Mouse (Mus musculus) embryonic facial prominence, embryonic 11.5 days (tissue): ENCODE measurements around the gene Slc38a11. TPM values are rescaled to one million over a fixed set of nuclear protein-coding genes. Genes with fewer than 3 reads are reported as not detected.

Experiments used
- ATAC-seq: fragments of 200-750 bp; cut with Nextera tagmentation; replicated peaks from 2 replicates; pipeline ENCODE4 v1.8.0; 2017; ENCODE audit warnings: low read depth; ENCODE audit not compliant: insufficient number of reproducible peaks, low FRiP score, low TSS enrichment
- DNase-seq: peaks from one replicate; pipeline ENCODE4 v3.0.0-alpha.2; 2015; ENCODE audit warnings: low spot score
- H3K27ac ChIP-seq: fragments of 300-500 bp; sonication (generic); replicated peaks from 2 replicates; pipeline ENCODE4 v1.5.1; 2014; ENCODE audit warnings: mild to moderate bottlenecking, low read depth, low read length, control low read depth
- H3K27me3 ChIP-seq: fragments of 300-500 bp; sonication (generic); 2 replicates; pipeline ENCODE4 v1.6.1; 2014; ENCODE audit warnings: mild to moderate bottlenecking, low read length, moderate library complexity, mixed read lengths; ENCODE audit not compliant: control insufficient read depth, insufficient read depth
- H3K36me3 ChIP-seq: fragments of 300-500 bp; sonication (generic); replicated peaks from 2 replicates; pipeline ENCODE4 v1.6.1; 2014; ENCODE audit warnings: low read depth, mild to moderate bottlenecking, low read length, moderate library complexity, mixed read lengths; ENCODE audit not compliant: control insufficient read depth, insufficient read depth
- H3K4me1 ChIP-seq: fragments of 300-500 bp; sonication (generic); 2 replicates; pipeline ENCODE4 v1.6.1; 2014; ENCODE audit warnings: low read length, mixed read lengths; ENCODE audit not compliant: control insufficient read depth, insufficient read depth
- H3K4me2 ChIP-seq: fragments of 300-500 bp; sonication (generic); 2 replicates; pipeline ENCODE4 v1.6.1; 2014; ENCODE audit warnings: low read depth, mild to moderate bottlenecking, control low read depth, low read length, moderate library complexity
- H3K4me3 ChIP-seq: fragments of 300-500 bp; sonication (generic); 2 replicates; pipeline ENCODE4 v1.5.1; 2014; ENCODE audit warnings: low read depth, low read length, control low read depth
- H3K9ac ChIP-seq: fragments of 300-500 bp; sonication (generic); replicated peaks from 2 replicates; pipeline ENCODE4 v1.6.1; 2014; ENCODE audit warnings: mild to moderate bottlenecking, control low read depth, low read length
- H3K9me3 ChIP-seq: fragments of 300-500 bp; sonication (generic); replicated peaks from 2 replicates; pipeline ENCODE4 v1.6.1; 2016; ENCODE audit warnings: mild to moderate bottlenecking, low read length, inconsistent platforms, mixed read lengths; ENCODE audit not compliant: control insufficient read depth
- WGBS: fragments of 180-500 bp; shearing (Covaris S2); extraction: QIAGEN DNeasy Blood & Tissue Kit; methylation state at CpG from one replicate; pipeline ENCODE4 v1.1.7; 2014; 5-methylcytosine and 5-hydroxymethylcytosine counted together
- polyA plus RNA-seq: library from polyadenylated mRNA; unstranded; fragments of >200 nt; fragmentation: Nextera tagmentation; extraction: Ambion mirVana; gene quantifications from 2 replicates; pipeline ENCODE4 v1.2.1, GENCODE M21; 2014

Gene Slc38a11
- polyA plus RNA-seq, 1 experiment from 2014 or later, result not detected

- no peak overlapping the region for H3K4me2 ChIP-seq
- no peak overlapping the region for H3K27ac ChIP-seq
- WGBS, result 85% methylated on average over 6 of the region's 6 CpGs
- ATAC-seq, result no peak
- H3K9ac ChIP-seq, result no peak overlapping the region
- DNase-seq, result no peak
- H3K4me1 ChIP-seq, result no peaks in the 10 kb centered on the region
- H3K9me3 ChIP-seq, result no peaks in the 10 kb centered on the region
- no peaks in the 10 kb centered on the region for H3K27me3 ChIP-seq
- H3K4me3 ChIP-seq, result no peak overlapping the region
- no peaks in the 10 kb centered on the region for H3K36me3 ChIP-seq
These were observed 21.0 kb upstream of the Slc38a11 start for GRCm38 (mm10) chr2:65384815-65385214.

GRCm38 (mm10) chr2:65382485-65382884, 18.7 kb upstream of the Slc38a11 start:
- DNase-seq, result peak; percentile 45
- Histone ChIP-seq H3K36me3 (no peaks in the 10 kb centered on the region), H3K4me2 (no peak overlapping the region), H3K27me3 (no peaks in the 10 kb centered on the region), H3K4me3 (no peak overlapping the region), H3K9ac (no peak overlapping the region), H3K4me1 (no peaks in the 10 kb centered on the region), H3K27ac (no peak overlapping the region), H3K9me3 (no peaks in the 10 kb centered on the region)
- WGBS, result 25% methylated on average over 4 of the region's 4 CpGs
- ATAC-seq, result no peak

GRCm38 (mm10) chr2:65378425-65378824, 14.6 kb upstream of the Slc38a11 start:
- Histone ChIP-seq H3K4me1 (no peaks in the 10 kb centered on the region), H3K4me2 (no peak overlapping the region), H3K4me3 (no peak overlapping the region), H3K27ac (no peak overlapping the region), H3K9me3 (no peaks in the 10 kb centered on the region), H3K9ac (no peak overlapping the region), H3K36me3 (no peaks in the 10 kb centered on the region), H3K27me3 (no peaks in the 10 kb centered on the region)
- ATAC-seq (no peak), DNase-seq (no peak)
- WGBS, result 62% methylated on average over 4 of the region's 4 CpGs

- ATAC-seq (no peak), DNase-seq (no peak)
- no peaks in the 10 kb centered on the region for H3K27me3 ChIP-seq
- no peak overlapping the region for H3K27ac ChIP-seq
- no peaks in the 10 kb centered on the region for H3K36me3 ChIP-seq
- H3K9me3 ChIP-seq, result no peaks in the 10 kb centered on the region
- H3K4me1 ChIP-seq, result no peaks in the 10 kb centered on the region
- no peak overlapping the region for H3K4me3 ChIP-seq
- H3K4me2 ChIP-seq, result no peak overlapping the region
- WGBS, result 86% methylated on average over 5 of the region's 5 CpGs
- H3K9ac ChIP-seq, result no peak overlapping the region
These were observed 10.6 kb upstream of the Slc38a11 start for GRCm38 (mm10) chr2:65374410-65374809.

- no peak for DNase-seq
- H3K4me2 ChIP-seq, result no peak overlapping the region
- no peaks in the 10 kb centered on the region for H3K9me3 ChIP-seq
- no peak overlapping the region for H3K9ac ChIP-seq
- no peaks in the 10 kb centered on the region for H3K36me3 ChIP-seq
- no peak overlapping the region for H3K27ac ChIP-seq
- ATAC-seq, result no peak
- no peak overlapping the region for H3K4me3 ChIP-seq
- WGBS, result 89% methylated on average over 4 of the region's 4 CpGs
- H3K4me1 ChIP-seq, result no peaks in the 10 kb centered on the region
- no peaks in the 10 kb centered on the region for H3K27me3 ChIP-seq
These were observed 9.2 kb upstream of the Slc38a11 start for GRCm38 (mm10) chr2:65373076-65373475.

GRCm38 (mm10) chr2:65360736-65361475, 2.9 kb downstream of the Slc38a11 start:
- H3K9ac ChIP-seq, result no peak overlapping the region
- H3K4me3 ChIP-seq, result no peak overlapping the region
- no peaks in the 10 kb centered on the region for H3K27me3 ChIP-seq
- no peak overlapping the region for H3K4me2 ChIP-seq
- no peaks in the 10 kb centered on the region for H3K4me1 ChIP-seq
- no peaks in the 10 kb centered on the region for H3K9me3 ChIP-seq
- no peak overlapping the region for H3K27ac ChIP-seq
- no peak for ATAC-seq
- DNase-seq, result no peak
- WGBS, result 73% methylated on average over 9 of the region's 9 CpGs
- H3K36me3 ChIP-seq, result no peaks in the 10 kb centered on the region

GRCm38 (mm10) chr2:65347367-65347766, 16.5 kb downstream of the Slc38a11 start:
- Histone ChIP-seq H3K36me3 (no peaks in the 10 kb centered on the region), H3K4me2 (no peak overlapping the region), H3K9ac (no peak overlapping the region), H3K4me1 (no peaks in the 10 kb centered on the region), H3K27ac (no peak overlapping the region), H3K4me3 (no peak overlapping the region), H3K9me3 (no peaks in the 10 kb centered on the region), H3K27me3 (no peaks in the 10 kb centered on the region)
- DNase-seq, result no peak
- no peak for ATAC-seq
- WGBS, result 53% methylated on average over 4 of the region's 4 CpGs

GRCm38 (mm10) chr2:65346915-65347314, 16.9 kb downstream of the Slc38a11 start:
- H3K27me3 ChIP-seq, result no peaks in the 10 kb centered on the region
- no peak overlapping the region for H3K4me3 ChIP-seq
- no peak overlapping the region for H3K4me2 ChIP-seq
- DNase-seq (no peak), ATAC-seq (no peak)
- no peaks in the 10 kb centered on the region for H3K36me3 ChIP-seq
- no peaks in the 10 kb centered on the region for H3K4me1 ChIP-seq
- 68% methylated on average over 1 of the region's 1 CpGs for WGBS
- H3K9ac ChIP-seq, result no peak overlapping the region
- no peaks in the 10 kb centered on the region for H3K9me3 ChIP-seq
- H3K27ac ChIP-seq, result no peak overlapping the region
